Mouse (Mus musculus): Measurements from ENCODE around the gene March11.
A peak's percentile ranks its signal among the peaks of the same experiment; 100 is the strongest.

Gene March11

DNA sequence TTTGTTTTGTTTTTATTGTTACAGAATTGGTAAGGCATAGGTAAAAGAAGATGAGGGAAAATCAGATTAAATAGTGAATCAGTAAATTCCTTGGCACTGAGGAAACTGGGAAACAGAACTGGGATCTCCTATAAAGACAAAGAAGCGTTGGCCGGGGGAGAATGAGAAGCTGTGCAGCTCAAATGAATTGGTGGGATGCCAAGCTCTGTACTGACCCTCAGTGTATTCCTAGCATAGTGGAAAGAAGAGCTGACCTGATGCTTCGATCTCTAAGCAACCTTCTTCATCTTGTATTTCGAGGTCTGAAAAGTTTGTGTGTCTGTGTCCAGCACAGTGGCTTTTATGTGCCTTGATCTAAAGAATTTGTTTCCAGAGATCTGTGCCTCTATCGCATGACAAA is 64.9 kb downstream of the March11 start:
- no peak for DNase-seq (ENCODE audit: low read depth, low spot score)

DNA sequence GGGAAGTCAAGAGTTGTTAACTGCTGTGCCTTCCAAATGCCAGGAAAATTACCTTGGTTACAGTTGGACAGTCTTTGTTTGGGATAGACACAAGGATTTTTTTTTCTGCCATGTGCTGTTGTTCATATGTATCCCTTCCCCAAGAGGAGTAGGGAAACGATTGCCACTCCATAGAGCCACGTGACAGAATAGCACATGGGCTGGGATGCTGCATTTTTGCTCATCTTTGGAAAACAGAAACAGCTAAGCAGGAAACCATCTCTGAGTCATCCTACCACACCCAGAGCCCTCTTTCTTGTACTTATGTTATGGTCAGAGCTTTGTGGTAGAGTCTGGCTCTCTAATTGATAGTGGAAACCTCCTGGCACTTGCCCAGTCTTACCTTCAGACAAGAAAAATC is 65.4 kb downstream of the March11 start:
- DNase-seq (ENCODE audit: low read depth, low spot score): peak; percentile 41

DNA sequence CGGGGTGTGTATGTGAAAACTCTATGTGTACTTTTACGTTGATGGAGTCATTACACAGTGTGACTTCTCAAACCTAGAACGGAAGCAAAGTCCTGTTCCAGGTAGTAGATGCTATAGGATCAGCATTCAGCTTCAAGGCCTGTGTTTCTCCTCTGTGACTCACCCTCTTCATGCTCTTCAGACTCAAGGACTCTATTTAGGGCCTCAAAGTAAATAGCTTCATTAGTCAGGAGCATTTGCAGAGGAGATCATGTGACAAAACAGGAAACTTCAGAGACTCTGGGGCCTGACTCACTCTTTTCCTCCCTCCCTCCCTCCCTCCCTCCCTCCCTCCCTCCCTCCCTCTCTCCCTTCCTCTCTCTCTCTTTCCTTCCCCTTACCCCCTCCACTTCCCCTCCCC is 66.1 kb downstream of the March11 start:
- peak; percentile 66 for DNase-seq (ENCODE audit: low read depth, low spot score)

DNA sequence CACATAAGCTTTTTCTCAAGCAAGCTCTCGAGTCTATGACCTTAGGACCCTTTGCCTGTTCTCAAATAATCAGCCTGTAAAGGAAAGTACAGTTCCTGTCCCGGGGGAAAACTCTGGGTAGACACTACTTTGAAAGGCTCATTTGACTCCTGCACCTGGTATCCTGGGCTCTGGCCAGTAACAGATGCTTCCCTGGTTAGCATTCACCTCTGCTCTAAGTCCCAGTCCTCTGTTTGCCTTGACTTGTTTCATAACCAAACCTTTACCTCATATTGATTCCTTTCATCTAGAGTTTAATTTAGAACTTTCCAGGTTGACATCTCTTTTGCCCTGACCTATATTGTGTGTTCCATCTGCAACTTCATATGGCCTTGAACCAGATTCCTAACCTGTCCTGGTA is 68.5 kb downstream of the March11 start:
- DNase-seq (ENCODE audit: low read depth, low spot score): peak; percentile 45

DNA sequence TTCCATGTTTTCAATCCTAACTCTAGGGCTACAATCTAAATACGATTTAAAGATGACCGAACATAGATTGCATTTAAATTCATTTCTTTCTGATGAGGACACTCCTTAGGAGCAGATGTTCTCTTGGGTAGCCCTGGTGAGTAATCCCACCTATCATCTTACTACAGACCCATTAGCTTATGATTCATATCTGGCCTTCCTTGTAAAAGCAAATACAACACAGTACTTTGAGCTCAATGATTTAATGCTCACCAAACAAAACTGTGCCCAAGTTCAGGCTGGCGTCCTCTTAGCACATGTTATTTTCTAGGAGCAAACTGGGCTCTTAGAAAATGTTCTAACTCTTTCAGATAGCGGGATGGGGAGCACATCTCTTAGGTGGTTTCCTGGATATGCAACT is 70.0 kb downstream of the March11 start:
- DNase-seq (ENCODE audit: low read depth, low spot score): no peak

DNA sequence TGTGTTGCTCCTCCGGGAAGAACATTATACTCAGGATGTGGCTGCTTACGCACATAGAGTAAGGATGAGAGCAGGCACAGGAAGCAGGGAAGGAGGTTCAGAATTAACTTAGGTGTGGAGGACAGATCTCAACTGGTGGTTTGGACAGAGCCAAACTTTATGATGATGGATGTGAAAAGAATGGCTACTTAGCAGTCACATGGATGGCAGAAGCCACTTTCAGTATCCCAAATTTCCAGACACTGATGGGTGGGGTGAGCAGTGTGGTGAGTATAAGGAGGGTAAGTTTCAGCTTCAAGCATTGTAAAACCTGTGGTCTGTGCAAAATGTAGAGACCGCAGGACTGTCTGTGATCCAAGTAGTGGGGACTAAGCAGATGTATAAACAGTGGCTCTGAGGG is 71.0 kb downstream of the March11 start:
- no peak for DNase-seq (ENCODE audit: low read depth, low spot score)

DNA sequence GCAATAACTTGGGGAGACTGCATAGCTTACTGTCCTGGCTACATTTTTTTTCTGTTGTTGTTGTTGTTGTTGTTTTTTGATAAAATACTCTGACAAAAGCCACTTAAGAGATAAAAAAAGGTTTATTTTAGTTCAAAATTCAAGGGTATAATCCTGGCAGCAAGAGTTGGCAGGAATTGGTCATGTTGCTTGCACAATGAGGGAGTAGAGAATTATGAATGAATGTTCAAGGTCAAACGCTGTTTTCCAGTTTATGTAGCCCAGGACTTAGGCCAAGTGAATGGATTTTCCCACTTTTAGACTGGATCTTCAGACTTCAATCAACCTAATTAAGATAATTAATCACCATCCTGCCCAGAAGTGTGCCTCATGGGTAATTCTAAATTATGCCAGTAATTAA is 72.0 kb downstream of the March11 start:
- no peak for DNase-seq (ENCODE audit: low read depth, low spot score)

DNA sequence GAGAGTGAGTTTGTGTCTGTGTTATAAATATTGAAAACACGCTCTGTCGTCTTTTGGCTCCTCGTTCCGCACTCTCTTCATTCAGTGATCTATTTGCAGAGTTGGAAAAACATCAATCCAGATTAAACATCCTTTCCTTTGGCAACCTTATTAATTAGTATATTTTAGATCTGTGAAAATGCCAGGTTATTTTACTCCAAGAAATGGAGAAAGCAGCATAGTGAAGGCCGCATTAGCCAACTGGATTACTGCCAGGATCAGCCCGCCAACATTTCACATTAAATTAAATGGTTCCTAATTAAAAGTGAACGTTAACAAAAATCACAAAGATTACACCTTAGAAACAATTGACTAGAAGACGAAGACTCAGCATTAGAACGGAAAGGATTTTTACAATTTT is 81.2 kb downstream of the March11 start:
- no peak for DNase-seq (ENCODE audit: low read depth, low spot score)

- DNase-seq (ENCODE audit: low read depth, low spot score): peak; percentile 77
Measured at GRCm38 (mm10) chr15:26396556-26396955, 87.7 kb downstream of the March11 start.

- DNase-seq (ENCODE audit: low read depth, low spot score): no peak
Measured at GRCm38 (mm10) chr15:26425284-26425683, 116.4 kb downstream of the March11 start.

- DNase-seq (ENCODE audit: low read depth, low spot score): no peak
Measured at GRCm38 (mm10) chr15:26426231-26426630, 117.4 kb downstream of the March11 start.

GRCm38 (mm10) chr15:26430565-26430964 is 121.7 kb downstream of the March11 start:
- no peak for DNase-seq (ENCODE audit: low read depth, low spot score)

GRCm38 (mm10) chr15:26432676-26433075 is 123.8 kb downstream of the March11 start:
- peak; percentile 78 for DNase-seq (ENCODE audit: low read depth, low spot score)

GRCm38 (mm10) chr15:26435725-26436124 is 126.9 kb downstream of the March11 start:
- no peak for DNase-seq (ENCODE audit: low read depth, low spot score)

GRCm38 (mm10) chr15:26437113-26437512 is 128.3 kb downstream of the March11 start:
- peak; percentile 14 for DNase-seq (ENCODE audit: low read depth, low spot score)

Measured in brain, adult 2 months (tissue).